Mouse (Mus musculus): ENCODE measurements around the gene Myl6. TPM values are rescaled to one million over a fixed set of nuclear protein-coding genes. Genes with fewer than 3 reads are reported as not detected.

Gene Myl6
- 843 and 993 TPM in 2 replicates for polyA plus RNA-seq (2021; fragmentation: Nextera tagmentation)
- long read RNA-seq, experiment 1, transcript Myl6-206 (7 exons, 691 nt), result minor isoform, 105 of 415 reads
- long read RNA-seq, experiment 1, transcript Myl6-201 (6 exons, 665 nt), result major isoform, 244 of 415 reads
- long read RNA-seq, experiment 1, transcript Myl6-211 (7 exons, 692 nt), result minor isoform, 6 of 415 reads
- long read RNA-seq, experiment 1, transcript Myl6-212 (5 exons, 790 nt), result minor isoform, 10 of 415 reads
- long read RNA-seq, experiment 1, partial matches to known transcripts, result 30 of 415 reads
- long read RNA-seq, experiment 1, other reads (novel, unspliced or antisense), result 20 of 415 reads
- long read RNA-seq, experiment 2, transcript Myl6-206 (7 exons, 691 nt), result minor isoform, 20 of 88 reads
- long read RNA-seq, experiment 2, transcript Myl6-201 (6 exons, 665 nt), result major isoform, 42 of 88 reads
- long read RNA-seq, experiment 2, partial matches to known transcripts, result 9 of 88 reads
- long read RNA-seq, experiment 2, other reads (novel, unspliced or antisense), result 7 of 88 reads

DNA sequence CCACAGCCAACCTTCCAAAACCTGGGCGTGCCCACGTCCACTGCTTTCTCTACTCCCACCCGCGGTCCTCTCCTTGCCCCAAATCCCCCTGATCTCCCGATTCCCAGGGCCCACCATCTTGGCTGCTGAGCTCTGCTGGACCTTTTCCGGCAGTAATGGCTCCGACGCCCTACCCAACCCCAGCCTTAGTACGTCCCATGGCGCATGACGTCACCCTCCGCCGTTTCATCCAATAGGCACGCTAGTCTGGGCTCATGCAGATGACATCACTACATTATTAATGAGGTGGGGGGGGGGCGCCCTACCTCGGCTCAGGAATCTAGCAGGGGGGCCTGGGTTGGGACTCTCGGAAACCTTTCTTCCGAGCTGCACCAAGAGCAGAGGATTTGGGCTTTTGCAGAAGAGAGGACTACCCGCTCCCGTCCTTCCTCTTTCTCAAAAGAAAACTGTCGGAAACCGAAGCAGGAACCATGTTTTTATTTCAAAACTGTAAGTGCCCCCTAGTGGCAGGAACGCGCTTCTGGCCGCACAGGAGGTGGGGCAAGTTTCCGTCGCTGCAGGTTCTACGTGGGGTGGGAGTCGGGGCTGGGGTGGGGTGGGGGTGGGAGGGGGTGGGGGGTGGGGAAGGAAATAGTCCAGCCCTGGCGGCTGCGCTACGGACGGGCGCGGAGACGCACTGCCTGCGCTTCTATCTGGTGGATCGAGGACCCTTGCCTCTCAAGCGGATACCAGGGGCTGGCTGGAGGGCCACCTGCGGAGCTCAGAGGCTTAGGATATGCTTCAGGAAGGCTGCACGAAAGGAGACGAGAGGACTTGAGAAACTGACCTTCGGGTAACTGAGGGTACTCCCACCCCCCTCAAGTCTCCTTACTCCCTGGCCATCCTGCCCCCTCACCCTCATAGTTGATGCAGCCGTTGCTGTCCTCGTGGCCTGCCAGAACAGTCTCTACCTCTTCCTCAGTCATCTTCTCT lies at the start of gene Myl6:
TSS of gene Myl6 (minus strand) at position 451 of the 972 bp plus-strand sequence.

GRCm38 (mm10) chr10:128525671-128526308 lies 31.8 kb upstream of the Myl6 start, which contains the start of gene Esyt1:
Esyt1 (minus strand) TSS chr10:128525871.

DNA sequence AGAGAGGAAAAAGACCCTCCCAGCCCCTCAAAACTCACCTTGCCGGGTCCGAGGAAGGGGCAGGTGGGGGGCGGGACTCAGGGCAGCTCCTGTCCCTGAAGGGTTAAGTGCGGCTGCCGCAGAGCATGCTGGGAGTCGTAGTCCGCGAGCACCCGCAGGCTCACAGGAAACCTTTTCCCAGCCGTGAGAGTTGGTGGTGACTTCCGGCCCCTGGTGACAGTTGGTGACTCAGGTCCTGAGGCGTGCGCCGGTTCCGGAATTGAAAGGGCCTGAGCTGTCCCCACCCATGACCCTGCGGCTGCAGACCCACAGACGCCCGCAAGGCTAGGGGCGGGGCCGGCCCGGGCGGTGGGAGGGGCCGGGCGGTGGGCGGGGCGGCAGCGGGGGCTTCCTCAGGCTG lies 4.6 kb upstream of the Myl6 start, which contains the start of gene Myl6b:
TSS of gene Myl6b (minus strand) at position 96 of the 400 bp plus-strand sequence.

GRCm38 (mm10) chr10:128458719-128459408 lies 35.1 kb downstream of the Myl6 start, which contains the start of gene Smarcc2:
Smarcc2 (plus strand) TSS chr10:128459248.

Small RNAs within 50 kb of the gene (microRNA-seq; reads per million reads assigned to microRNA genes)
- gene Mir6916 (0.64 reads per million), gene Mir8105 (0.64 reads per million)

Other genes with a start within 250 kb of the Myl6 start
- gene Apon, start 240.0 kb downstream of the Myl6 start, polyA plus RNA-seq (2021; fragmentation: Nextera tagmentation), result not detected in 2 replicates
- 0.11 TPM in 1 of 2 replicates, not detected in the other for gene Apof, start 225.5 kb downstream of the Myl6 start, polyA plus RNA-seq (2021; fragmentation: Nextera tagmentation)
- 4.5 and 5.5 TPM in 2 replicates for gene Stat2, start 223.6 kb downstream of the Myl6 start, polyA plus RNA-seq (2021; fragmentation: Nextera tagmentation)
- gene Il23a, start 195.4 kb downstream of the Myl6 start, polyA plus RNA-seq (2021; fragmentation: Nextera tagmentation), result not detected in 2 replicates
- 2.6 and 2.7 TPM in 2 replicates for gene Pan2, start 190.8 kb downstream of the Myl6 start, polyA plus RNA-seq (2021; fragmentation: Nextera tagmentation)
- gene Cnpy2, start 171.7 kb downstream of the Myl6 start, polyA plus RNA-seq (2021; fragmentation: Nextera tagmentation), result 155 and 167 TPM in 2 replicates
- 210 and 229 TPM in 2 replicates for gene Cs, start 156.4 kb downstream of the Myl6 start, polyA plus RNA-seq (2021; fragmentation: Nextera tagmentation)
- gene Coq10a, start 125.1 kb downstream of the Myl6 start, polyA plus RNA-seq (2021; fragmentation: Nextera tagmentation), result 16.1 and 16.7 TPM in 2 replicates
- gene Ankrd52, start 117.0 kb downstream of the Myl6 start, polyA plus RNA-seq (2021; fragmentation: Nextera tagmentation), result 8.8 and 12.6 TPM in 2 replicates
- 0.06 and 0.18 TPM in 2 replicates for gene Slc39a5, start 92.9 kb downstream of the Myl6 start, polyA plus RNA-seq (2021; fragmentation: Nextera tagmentation)
- 107 and 127 TPM in 2 replicates for gene Nabp2, start 82.7 kb downstream of the Myl6 start, polyA plus RNA-seq (2021; fragmentation: Nextera tagmentation)
- gene Rnf41, start 82.5 kb downstream of the Myl6 start, polyA plus RNA-seq (2021; fragmentation: Nextera tagmentation), result 66.3 and 69.8 TPM in 2 replicates
- gene Smarcc2, start 34.9 kb downstream of the Myl6 start, polyA plus RNA-seq (2021; fragmentation: Nextera tagmentation), result 80.0 and 92.3 TPM in 2 replicates
- 2.1 and 3.8 TPM in 2 replicates for gene Myl6b, start 4.5 kb upstream of the Myl6 start, polyA plus RNA-seq (2021; fragmentation: Nextera tagmentation)
- 2.3 and 2.6 TPM in 2 replicates for gene Esyt1, start 31.7 kb upstream of the Myl6 start, polyA plus RNA-seq (2021; fragmentation: Nextera tagmentation)
- gene Zc3h10, start 53.6 kb upstream of the Myl6 start, polyA plus RNA-seq (2021; fragmentation: Nextera tagmentation), result 5.6 and 5.8 TPM in 2 replicates
- 6,437 and 7,138 TPM in 2 replicates for gene Rpl41, start 55.2 kb upstream of the Myl6 start, polyA plus RNA-seq (2021; fragmentation: Nextera tagmentation)
- gene Pa2g4, start 71.8 kb upstream of the Myl6 start, polyA plus RNA-seq (2021; fragmentation: Nextera tagmentation), result 50.7 TPM in 2 replicates
- 1.3 and 1.5 TPM in 2 replicates for gene Erbb3, start 95.5 kb upstream of the Myl6 start, polyA plus RNA-seq (2021; fragmentation: Nextera tagmentation)
- gene Rps26, start 132.6 kb upstream of the Myl6 start, polyA plus RNA-seq (2021; fragmentation: Nextera tagmentation), result 1,260 and 1,337 TPM in 2 replicates
- gene Ikzf4, start 151.8 kb upstream of the Myl6 start, polyA plus RNA-seq (2021; fragmentation: Nextera tagmentation), result 3.5 and 4.4 TPM in 2 replicates
- 9.6 and 10.0 TPM in 2 replicates for gene Suox, start 179.9 kb upstream of the Myl6 start, polyA plus RNA-seq (2021; fragmentation: Nextera tagmentation)
- gene Rab5b, start 202.1 kb upstream of the Myl6 start, polyA plus RNA-seq (2021; fragmentation: Nextera tagmentation), result 50.2 and 54.3 TPM in 2 replicates
- 0.64 and 0.75 TPM in 2 replicates for gene Pmel, start 210.1 kb upstream of the Myl6 start, polyA plus RNA-seq (2021; fragmentation: Nextera tagmentation)
- 1.2 and 1.5 TPM in 2 replicates for gene Cdk2, start 210.9 kb upstream of the Myl6 start, polyA plus RNA-seq (2021; fragmentation: Nextera tagmentation)

All from layer of hippocampus, adult 6 months (tissue).